Mouse (Mus musculus): ENCODE results near the gene Hck. TPM values are rescaled to one million over a fixed set of nuclear protein-coding genes. Genes with fewer than 3 reads are reported as not detected.
A peak's percentile ranks its signal among the peaks of the same experiment; 100 is the strongest.

The Hck gene
- total RNA-seq, 2 experiments from 2014 or later, result 2.3 to 3.3 TPM

DNA sequence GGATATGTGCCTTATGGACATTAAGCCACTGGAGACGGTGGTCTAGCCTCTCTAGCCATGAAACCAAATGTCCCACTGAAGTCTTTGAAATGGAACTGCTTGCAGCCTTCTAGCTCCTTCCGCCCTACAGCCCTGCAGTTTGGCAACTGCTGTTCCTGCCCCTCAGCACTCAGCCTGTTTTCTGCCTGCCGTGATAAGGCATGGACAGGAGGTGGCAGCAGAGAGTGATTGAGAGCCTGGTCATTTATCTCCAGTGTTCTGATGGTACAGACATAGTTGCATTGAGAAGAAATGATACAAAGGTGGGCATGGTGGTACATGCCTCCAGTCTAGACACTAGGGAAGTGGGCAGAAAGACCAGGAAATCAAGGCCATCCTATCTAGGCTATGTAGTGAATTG lies 39.4 kb downstream of the Hck start:
- peak; percentile 72 to 76 for DNase-seq (ENCODE audit: low spot score in 2 of 2)

DNA sequence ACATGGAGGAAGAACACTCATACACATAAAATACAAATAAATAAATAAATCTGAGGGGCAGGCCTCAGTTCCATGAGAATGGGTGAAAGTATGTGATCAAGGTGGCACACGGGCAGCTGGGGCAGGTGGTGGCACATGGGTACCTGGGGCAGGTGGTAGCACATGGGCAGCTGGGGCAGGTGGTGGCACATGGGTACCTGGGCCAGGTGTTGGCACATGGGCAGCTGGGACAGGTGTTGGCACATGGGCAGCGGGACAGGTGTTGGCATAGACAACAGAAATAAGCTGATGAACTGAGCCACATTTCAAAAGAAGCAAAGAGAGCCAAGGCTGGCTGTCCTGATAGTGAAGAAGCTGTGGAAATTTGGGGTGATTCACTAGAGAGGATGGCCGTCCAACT lies 41.5 kb downstream of the Hck start:
- DNase-seq (ENCODE audit: low spot score in 2 of 2), result no peak

DNA sequence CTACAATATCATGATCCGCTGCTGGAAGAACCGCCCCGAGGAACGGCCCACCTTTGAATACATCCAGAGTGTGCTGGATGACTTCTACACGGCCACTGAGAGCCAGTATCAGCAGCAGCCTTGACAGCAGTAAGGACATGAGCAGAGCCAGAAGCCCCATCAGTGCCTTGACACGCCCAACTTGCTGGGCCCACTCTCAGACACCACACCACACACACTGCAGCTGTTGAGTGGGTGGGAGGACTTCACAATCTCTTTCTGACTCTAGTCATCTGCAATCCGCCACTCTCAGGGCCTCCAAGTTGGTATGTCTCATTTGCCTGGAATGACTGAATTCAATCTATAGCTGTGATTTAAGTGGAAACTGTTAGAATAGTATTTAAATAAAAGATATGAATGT lies 42.8 kb downstream of the Hck start:
- DNase-seq (ENCODE audit: low spot score in 2 of 2), result peak; percentile 29 to 59

DNA sequence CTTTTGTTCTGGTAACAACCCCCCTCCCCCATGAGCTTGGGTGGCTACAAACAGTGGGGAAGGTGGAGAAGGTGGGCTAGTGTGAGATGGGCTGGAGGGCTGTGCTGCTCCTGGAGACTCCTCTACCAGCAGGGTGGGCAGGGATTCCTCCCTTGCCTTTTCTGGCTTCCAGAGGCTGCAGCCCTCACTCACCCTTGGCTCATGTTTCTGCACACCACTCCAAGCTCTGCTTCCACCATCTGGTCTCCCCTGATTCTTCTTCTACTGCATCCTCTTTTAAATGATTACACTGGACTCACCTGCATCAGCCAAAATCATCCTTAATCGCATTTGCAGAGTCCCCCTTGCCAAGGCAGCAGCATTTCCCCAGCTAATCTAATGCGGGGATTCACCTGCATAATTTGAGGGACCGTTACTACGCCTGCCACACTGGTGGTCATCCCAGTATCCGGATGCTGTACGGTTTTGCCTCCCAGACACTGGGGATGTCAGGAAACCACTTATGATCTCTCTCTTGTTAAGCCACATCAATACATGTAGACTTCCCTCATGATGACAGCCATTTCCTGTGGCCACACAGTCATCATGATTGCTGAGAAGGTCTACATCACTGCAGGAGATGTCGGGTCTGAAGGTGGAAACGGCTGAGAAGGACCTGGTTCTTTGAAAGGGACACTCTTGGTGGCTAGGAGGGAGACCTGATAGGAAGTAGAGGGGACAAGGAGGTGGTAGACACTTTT lies 43.8 kb downstream of the Hck start:
- DNase-seq (ENCODE audit: low spot score in 2 of 2), result no peak

DNA sequence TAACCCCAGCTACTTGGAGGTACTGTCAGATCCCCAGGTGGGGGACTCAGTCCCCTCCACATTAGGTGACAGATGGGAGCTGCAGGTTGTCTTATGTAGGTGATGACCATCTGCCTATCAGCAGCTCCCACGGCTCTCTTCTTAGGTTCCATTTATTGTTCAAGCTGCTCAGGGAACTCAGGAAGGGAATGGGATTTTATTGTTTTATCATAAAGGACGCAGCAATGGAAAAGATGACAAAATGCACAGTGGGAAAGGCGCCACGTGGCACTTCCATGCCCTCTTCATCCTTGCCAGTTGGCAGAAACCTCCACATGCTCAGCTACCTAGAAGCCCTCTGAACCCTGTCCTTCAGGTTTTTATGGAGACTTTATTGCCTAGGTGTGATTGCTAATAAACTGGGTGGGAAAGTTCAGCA lies 44.8 kb downstream of the Hck start:
- DNase-seq (ENCODE audit: low spot score in 2 of 2), result no peak

DNA sequence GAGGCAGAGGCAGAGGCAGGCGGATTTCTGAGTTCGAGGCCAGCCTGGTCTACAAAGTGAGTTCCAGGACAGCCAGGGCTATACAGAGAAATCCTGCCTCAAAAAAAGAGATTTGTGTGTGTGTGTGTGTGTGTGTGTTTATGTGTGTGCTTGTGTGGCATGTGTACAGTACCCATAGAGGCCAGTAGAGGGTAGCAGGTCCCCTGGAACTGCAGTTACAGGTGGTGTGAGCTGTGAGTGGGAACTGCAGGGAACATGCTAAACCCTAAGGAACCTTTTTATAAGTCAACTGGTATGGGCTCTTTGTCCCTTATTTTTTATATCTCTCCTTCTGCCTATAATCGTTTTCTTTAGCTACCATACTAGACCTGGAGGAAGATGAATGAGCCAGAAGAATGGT lies 49.0 kb downstream of the Hck start:
- DNase-seq (ENCODE audit: low spot score in 2 of 2), result no peak

DNA sequence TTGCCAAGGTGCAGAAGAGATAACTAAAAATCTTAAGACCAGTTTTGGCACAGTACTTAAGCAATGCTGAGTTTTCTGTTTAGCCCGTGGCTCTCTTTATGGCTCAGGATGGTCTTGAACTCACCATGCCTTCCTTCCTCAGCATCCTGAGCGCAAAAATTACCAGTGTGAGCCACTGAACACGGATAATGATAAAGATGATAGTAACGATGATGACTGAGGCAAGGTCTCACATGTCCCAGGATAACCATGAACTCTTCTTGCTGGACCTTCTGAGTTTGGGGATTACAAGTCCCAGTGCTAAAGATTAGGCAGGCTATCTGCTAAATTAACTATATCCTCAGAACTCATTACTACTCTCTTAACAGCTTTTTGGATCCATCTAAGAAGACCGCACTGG lies 51.9 kb downstream of the Hck start:
- DNase-seq (ENCODE audit: low spot score in 2 of 2), result no peak

DNA sequence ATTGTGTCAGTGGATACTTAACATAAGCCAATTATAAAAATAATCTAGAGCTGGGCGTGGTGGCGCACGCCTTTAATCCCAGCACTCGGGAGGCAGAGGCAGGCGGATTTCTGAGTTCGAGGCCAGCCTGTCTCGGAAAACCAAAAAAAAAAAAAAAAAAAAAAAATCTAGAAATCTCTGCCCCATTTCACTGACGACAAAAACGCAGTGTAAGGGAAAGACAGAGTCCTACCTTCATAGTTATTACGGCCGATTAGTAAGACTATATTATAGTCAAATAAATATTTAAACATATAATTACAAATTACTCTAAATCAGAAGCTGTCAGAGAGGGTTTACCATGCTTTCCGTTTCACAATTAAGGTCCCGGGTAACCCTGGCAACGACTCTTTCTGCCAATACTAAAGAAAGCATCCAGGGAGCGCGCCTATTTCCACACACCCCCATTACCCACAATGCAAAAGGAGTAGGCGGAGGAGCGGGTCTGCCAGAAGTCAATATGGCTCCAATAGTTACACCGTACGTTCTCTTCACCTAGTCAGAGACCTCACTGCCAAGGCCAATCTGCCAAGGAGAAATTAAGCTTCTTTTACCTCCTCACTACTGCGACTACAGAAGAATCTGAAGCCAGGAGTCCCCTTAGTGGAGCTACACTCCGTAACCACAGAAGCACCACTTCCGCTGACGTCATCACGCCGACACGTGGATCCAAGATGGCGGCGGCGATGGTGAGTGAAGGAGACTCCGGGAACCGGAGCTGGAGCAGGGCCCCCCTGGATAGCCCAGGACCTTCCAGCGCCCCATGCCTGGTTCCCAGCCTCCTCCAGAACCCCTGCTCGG lies 52.8 kb downstream of the Hck start, which contains the start of gene Tm9sf4:
Gene Tm9sf4, plus strand, starts transcription at position 460 of the 840 bp plus-strand sequence.
- peak; percentile 95 for DNase-seq (ENCODE audit: low spot score in 2 of 2)

DNA sequence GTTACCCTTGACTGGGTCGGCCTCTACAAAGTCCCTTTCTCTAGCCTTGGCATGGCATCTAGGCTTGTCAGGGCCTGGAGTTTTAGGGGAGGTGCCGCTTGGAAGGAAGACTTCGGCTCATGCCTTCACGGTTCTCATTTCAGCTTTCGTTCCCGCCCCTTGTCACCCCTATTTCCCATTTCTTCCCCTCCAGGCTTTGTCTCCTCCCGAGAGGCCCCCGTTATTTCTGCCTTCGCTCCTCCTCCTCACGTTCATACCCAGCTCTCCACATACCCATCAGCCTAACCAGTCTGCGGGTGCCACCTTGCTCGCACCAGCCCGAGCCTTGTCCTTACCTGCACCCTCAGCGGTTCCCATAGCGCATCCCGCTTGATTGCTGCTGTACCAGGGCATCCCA lies 53.4 kb downstream of the Hck start:
- no peak for DNase-seq (ENCODE audit: low spot score in 2 of 2)

DNA sequence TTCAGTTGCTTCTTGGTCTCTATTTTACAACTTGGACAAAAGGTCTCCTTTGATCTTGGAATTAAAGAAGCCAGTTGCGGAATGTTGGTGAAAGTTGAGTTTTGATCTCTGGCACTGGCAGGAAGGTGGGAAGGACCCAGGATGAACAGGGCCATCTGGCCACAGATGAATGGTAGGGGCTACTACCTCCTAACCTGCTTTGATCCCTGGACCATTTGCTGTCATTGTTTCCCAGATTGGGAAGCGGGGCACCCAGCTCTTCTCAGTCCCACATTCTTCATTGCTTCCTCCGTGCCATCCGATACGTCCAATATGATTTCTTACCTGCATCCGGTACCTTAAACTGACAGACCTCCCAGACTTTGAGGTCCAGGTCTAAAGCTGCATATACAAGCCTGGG lies 58.9 kb downstream of the Hck start:
- no peak for DNase-seq (ENCODE audit: low spot score in 2 of 2)

DNA sequence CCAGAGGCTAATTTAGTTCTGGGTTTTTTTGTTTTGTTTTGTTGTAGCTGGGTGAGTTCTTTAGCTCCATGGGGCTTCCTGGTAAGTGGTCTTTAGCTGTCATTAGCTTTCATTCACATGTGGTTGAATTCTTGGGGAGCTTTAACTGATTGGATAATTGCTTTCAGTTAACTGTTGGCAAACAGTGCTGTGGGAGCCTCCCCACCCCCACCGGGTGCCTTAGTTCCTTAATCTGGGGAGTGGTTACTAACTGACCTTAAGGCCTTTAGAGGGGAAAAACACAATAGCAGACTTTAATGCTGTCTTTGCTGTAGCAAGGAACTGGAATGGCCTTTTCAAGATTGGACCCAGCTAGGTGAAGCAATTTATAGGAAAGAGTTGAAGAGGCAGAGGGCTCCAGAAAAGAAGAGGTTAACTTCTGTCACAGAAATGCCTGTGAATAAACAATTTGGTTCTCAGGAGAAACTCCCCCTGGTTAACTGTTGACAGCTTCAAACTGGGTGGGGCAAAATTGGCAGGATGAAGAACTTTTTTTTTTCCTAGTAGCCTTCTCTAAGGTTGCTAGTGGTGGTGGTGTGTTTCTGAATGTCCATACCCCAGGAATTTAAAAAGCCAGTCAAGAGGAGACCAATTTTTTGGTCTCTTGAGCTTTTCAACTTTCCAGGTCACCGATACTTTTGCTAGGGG lies 60.0 kb downstream of the Hck start:
- DNase-seq (ENCODE audit: low spot score in 2 of 2), result no peak

DNA sequence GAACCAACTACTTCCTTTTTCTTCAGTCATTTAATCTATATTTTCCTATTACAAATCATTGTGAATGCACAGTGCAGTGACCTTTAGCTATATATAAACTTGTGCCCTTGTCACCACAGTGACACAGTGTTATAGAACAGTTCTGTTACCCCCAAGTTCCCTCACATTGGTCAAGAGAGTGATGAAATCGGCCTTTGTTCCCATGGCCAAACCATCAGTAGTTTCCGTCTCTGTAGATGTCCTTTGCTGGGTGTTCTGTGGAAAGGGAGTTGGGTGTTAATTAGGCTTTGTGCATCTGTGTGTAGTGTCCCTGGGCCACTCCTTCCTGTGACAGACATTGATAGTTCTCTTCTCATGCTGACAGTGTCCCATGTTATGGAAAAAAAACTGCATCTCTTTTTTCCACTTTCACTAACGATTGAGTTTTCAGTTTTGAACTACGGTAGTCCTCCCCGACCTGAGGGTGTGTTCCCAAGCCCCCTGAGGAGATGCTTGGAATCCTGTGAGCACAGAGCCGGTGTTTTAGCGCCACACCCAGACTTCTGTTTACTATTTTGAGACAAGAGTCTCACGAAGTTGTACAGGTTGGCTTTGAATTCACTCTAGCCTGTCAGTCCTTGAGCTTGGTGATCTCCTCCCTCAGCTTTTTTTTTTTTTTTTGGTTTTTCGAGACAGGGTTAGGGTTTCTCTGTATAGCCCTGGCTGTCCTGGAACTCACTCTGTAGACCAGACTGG lies 62.4 kb downstream of the Hck start:
- no peak for DNase-seq (ENCODE audit: low spot score in 2 of 2)

DNA sequence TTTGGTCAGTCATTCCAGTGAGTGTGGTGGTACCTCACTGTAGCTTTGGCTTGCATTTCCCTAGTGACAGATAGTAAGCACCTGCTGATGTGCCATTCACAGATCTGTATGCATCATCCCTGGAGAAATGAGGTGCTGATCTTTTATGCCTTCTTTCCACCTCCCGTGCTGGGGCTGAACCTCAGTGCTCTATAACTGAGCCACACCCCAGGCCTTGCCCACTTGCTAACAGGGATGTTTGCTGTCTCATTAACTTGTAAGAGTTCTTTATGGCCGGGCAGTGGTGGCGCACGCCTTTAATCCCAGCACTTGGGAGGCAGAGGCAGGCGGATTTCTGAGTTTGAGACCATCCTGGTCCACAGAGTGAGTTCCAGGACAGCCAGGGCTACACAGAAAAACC lies 63.7 kb downstream of the Hck start:
- DNase-seq (ENCODE audit: low spot score in 2 of 2), result no peak

DNA sequence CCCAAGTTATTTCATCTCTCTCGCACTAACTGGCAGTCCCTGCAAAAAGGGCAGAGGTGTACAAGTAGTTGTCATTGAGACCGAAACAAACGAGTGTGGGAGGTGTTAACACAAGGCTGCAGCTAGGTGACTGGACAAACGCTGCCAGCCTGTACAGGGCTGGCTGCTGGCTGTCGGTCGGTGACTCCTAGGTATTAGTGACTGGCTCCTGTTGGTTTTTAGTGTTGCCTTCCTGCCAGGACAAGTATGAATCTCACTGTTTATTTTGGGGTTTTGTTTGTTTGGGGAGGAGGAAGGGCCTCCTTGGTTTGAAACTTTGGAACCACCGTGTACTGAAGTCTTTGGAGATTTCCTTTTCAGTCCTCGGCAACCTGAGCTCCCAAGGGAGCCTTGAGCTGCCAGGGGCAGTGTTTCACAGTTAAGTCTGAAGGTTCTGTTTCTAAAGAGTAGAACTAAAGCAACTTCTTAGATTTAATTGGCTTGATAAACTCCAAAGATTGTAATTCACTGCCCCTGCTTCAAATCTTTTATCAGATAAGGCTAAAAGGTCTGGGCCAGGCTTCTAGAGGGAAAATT lies 67.8 kb downstream of the Hck start:
- DNase-seq (ENCODE audit: low spot score in 2 of 2), result no peak

DNA sequence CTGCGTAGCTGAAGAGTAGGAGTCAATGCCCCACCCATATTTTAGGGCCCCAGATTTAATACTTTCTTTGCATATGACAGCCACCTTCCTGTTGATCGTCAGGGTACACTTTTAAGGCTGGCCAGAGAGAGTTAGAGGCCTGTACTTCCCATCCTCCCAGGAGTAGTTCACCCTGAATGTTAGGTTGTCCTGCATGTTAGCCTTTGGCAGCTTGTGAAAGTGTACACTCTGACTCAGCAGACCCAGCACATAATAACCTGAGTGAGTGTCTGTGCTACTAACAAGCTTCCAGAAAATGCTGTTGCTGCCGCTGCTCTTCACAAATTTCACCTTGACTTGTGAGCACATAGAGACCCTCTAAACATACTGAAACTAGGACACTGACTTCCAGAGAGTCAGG lies 68.9 kb downstream of the Hck start:
- DNase-seq (ENCODE audit: low spot score in 2 of 2), result no peak

DNA sequence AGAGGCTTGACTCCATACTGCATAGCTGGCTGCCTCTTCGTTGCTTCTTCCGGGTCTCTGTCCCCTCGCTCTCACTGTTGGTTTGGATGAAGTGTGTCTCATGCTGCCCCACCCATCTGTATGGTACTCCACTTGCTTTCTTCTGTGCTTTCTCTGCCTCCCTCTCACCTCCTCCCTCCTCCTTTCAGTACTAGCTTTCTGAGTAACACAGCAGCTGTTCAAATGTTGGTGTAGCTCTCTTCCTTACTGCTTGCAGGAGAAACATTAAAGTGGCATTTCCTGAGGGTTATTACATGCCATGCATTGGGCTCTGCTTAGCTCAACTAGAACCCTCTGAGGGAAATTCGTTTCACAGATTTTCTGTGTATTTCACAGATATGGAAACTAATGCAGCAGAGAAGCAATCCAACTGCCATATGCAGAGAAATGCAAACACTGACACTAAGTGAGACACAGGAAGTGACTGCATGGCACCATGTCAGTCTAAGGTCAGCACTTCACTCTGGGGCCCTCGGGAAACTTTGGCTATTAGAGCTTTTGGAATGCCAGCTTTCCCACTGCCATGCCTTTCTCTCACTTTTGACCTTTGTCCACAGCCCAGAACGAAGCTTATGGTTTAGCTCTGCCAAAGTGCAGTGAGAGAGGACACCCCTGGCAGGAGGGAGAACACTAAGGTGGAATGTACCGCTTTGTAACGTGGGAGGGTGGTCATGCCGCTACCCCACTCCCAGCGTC lies 71.0 kb downstream of the Hck start:
- peak in 1 of 2 experiments; percentile 27 for DNase-seq (ENCODE audit: low spot score in 2 of 2)

DNA sequence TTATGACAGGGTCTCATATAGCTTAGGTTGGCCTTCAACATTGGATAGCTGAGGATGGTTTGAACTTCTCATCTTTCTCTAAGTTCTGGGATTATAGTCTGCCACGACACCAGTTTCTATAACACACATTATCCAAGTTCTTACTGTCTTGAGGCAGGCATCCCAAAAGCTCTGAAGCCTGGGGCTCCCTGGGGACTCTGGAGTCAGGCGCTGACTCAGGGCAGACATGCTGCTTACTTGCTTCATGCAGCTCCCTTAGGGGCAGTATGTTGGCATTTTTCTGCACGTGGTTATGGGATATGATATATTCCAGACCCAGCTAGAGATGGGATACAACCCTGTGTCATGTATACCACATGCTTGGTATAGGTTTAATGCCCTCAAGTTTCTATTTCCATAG lies 71.7 kb downstream of the Hck start:
- no peak for DNase-seq (ENCODE audit: low spot score in 2 of 2)

DNA sequence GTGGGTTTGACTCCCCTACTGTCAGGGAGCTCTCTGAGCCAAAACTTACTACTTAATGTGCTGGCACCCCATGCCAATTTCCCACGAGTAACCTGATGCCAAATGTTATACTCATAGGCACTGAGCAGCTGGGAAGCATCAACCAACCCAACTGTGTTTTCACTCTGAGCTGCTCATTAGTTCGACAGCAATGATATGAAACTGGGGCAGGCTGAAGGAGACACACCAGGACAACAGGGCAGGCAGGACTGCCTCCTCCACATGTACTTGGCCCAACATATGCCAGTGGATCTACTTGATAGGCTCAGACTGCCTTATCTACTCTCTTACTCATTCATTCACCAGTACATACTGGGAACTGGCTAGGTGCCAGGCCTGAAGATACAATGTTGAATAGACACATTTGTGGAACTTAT lies 77.9 kb downstream of the Hck start:
- DNase-seq (ENCODE audit: low spot score in 2 of 2), result peak in 1 of 2 experiments; percentile 25

DNA sequence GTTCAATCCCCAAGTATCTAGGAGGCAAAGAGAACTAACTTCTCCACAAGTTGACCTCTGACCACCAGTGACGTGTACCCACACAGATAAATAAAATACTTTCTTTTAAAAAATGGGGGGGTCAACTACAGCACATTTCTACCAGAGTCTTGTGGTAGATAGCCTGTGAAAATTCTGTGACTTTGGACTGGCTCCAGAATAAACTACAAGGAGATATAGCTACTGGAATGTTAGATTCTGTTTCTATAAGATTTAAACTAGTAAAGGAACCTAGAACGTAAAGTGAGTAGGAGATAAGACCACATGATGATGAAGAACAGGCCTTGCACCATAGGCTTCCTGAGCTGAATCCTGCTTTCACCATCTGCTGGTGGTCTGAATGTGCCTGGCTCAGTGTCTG lies 79.6 kb downstream of the Hck start:
- DNase-seq (ENCODE audit: low spot score in 2 of 2), result no peak

DNA sequence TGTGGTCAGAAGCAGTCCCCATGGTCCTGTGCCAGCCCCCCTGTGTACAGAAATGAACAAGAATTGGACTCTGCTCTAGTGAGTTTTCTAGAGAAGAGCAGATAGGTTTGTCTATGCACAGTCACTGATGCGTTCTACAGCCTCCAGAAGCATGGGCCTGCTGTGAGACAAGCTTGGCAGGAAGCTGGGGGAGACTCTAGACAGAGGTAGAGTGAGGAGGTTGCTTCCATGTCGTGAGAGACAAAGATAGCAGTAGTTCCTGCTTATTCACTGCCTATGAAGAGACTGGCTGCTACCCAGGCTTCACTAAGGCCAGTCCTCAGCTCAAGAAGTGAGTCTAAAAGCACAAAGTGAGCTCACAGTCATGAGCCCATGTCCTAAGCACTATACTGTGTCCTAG lies 83.0 kb downstream of the Hck start:
- DNase-seq (ENCODE audit: low spot score in 2 of 2), result no peak
